Mouse (Mus musculus) embryonic facial prominence, embryonic 10.5 days (tissue): ENCODE data around the gene Mrgpra1. TPM values are rescaled to one million over a fixed set of nuclear protein-coding genes. Genes with fewer than 3 reads are reported as not detected.

Experiments
- polyA plus RNA-seq: library from polyadenylated mRNA; unstranded; fragments of >200 nt; fragmentation: Nextera tagmentation; extraction: Ambion mirVana; gene quantifications from 2 replicates; pipeline ENCODE4 v1.2.1, GENCODE M21; 2016

Mrgpra1 gene
- polyA plus RNA-seq, 1 experiment from 2014 or later = not detected

Other genes with a start within 250 kb of the Mrgpra1 start
- 2.9 and 3.2 TPM in 2 replicates for gene Ptpn5, start 220.6 kb downstream of the Mrgpra1 start, polyA plus RNA-seq
- gene Mrgpra6, start 149.3 kb downstream of the Mrgpra1 start, polyA plus RNA-seq = not detected in 2 replicates
- gene Mrgpra9, start 101.4 kb downstream of the Mrgpra1 start, polyA plus RNA-seq = not detected in 2 replicates
- gene Mrgpra2a, start 97.9 kb upstream of the Mrgpra1 start, polyA plus RNA-seq = not detected in 2 replicates
- not detected in 2 replicates for gene Mrgpra2b, start 174.6 kb upstream of the Mrgpra1 start, polyA plus RNA-seq
- not detected in 2 replicates for gene Mrgpra3, start 247.1 kb upstream of the Mrgpra1 start, polyA plus RNA-seq